Mouse (Mus musculus) liver, postnatal 0 days (tissue): Measurements from ENCODE around the gene Hpn. TPM values are rescaled to one million over a fixed set of nuclear protein-coding genes. Genes with fewer than 3 reads are reported as not detected.
A peak's percentile ranks its signal among the peaks of the same experiment; 100 is the strongest.

Source experiments
- ATAC-seq: fragments of 200-750 bp; cut with Nextera tagmentation; 2 replicates; pipeline ENCODE4 v1.8.0; 2017; ENCODE audit warnings: mild to moderate bottlenecking, moderate library complexity
- DNase-seq: peaks from one replicate; pipeline ENCODE4 v3.0.0-alpha.2; 2016
- H3K27ac ChIP-seq: fragments of 300-500 bp; sonication (generic); 2 replicates; pipeline ENCODE4 v1.5.1; 2014; ENCODE audit warnings: antibody characterized with exemption, moderate library complexity, mild to moderate bottlenecking, low read depth
- H3K27me3 ChIP-seq: fragments of 300-500 bp; sonication (generic); 2 replicates; pipeline ENCODE4 v1.6.1; 2014; ENCODE audit warnings: low read length, control low read depth, mixed read lengths; ENCODE audit not compliant: insufficient read depth
- H3K36me3 ChIP-seq: fragments of 300-500 bp; sonication (generic); replicated peaks from 2 replicates; pipeline ENCODE4 v1.6.1; 2014; ENCODE audit warnings: mild to moderate bottlenecking, control low read depth, low read length, moderate library complexity, mixed read lengths; ENCODE audit not compliant: insufficient read depth
- H3K4me1 ChIP-seq: fragments of 300-500 bp; sonication (generic); 2 replicates; pipeline ENCODE4 v1.6.1; 2014; ENCODE audit warnings: antibody characterized with exemption, mild to moderate bottlenecking, control low read depth; ENCODE audit not compliant: insufficient read depth
- H3K4me2 ChIP-seq: fragments of 300-500 bp; sonication (generic); 2 replicates; pipeline ENCODE4 v1.6.1; 2014; ENCODE audit warnings: low read depth, mild to moderate bottlenecking, low read length, moderate library complexity, mixed read lengths
- H3K4me3 ChIP-seq: fragments of 300-500 bp; sonication (generic); 2 replicates; pipeline ENCODE4 v1.5.1; 2014; ENCODE audit warnings: low read depth, low read length
- H3K9ac ChIP-seq: fragments of 300-500 bp; sonication (generic); replicated peaks from 2 replicates; pipeline ENCODE4 v1.6.1; 2014; ENCODE audit warnings: mild to moderate bottlenecking, moderate library complexity
- H3K9me3 ChIP-seq: fragments of 300-500 bp; sonication (generic); 2 replicates; pipeline ENCODE4 v1.6.1; 2016; ENCODE audit warnings: mild to moderate bottlenecking, control low read depth, low read length, mixed read lengths
- CTCF ChIP-seq: sonication (generic); IDR thresholded peaks from 2 replicates; pipeline ENCODE4 v1.5.1; 2016; ENCODE audit warnings: antibody characterized with exemption, low read depth
- EP300 ChIP-seq: IDR thresholded peaks from 2 replicates; pipeline ENCODE4 v1.6.1; 2016; ENCODE audit warnings: antibody characterized with exemption, low read depth, mild to moderate bottlenecking
- WGBS: fragments of 180-500 bp; shearing (Covaris S2); extraction: QIAGEN DNeasy Blood & Tissue Kit; methylation state at CpG from one replicate; pipeline ENCODE4 v1.1.7; 2014; ENCODE audit not compliant: insufficient replicate concordance; 5-methylcytosine and 5-hydroxymethylcytosine counted together
- polyA plus RNA-seq: library from polyadenylated mRNA; unstranded; fragments of >200 nt; fragmentation: Nextera tagmentation; extraction: Ambion mirVana; gene quantifications from 2 replicates; pipeline ENCODE4 v1.2.1, GENCODE M21; 2015

Hpn gene
- 250 and 259 TPM in 2 replicates for polyA plus RNA-seq

DNA sequence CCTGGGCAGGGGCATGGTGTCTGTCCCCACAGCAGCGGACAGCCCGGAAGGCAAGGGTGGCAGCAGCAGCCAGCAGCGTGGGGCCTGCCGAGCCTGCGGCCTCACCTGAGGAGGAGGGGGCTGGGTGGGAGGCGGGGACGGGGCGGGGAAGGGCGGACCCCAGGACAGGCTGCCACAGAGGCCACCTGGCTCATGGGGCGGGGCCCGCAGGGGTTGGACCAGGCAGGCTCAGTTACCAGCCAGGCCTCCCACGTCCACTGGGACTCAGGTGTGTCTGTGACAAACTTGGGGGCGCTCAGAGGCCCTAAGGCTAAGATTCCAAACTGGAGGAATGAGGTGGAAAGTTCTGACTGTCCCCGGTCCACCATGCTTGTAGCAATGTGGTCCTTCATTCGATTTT is at the start of gene Hpn:
Gene Hpn, minus strand, starts transcription at position 109 of the 400 bp plus-strand sequence.
- Histone ChIP-seq H3K4me3 (peak within 1 kb of the TSS; percentile 43), H3K9me3 (no peaks in the 10 kb centered on the region), H3K4me2 (peak within 1 kb of the TSS; percentile 69), H3K4me1 (peaks cover 27% of the 10 kb centered on the region), H3K27me3 (no peaks in the 10 kb centered on the region), H3K27ac (peak within 1 kb of the TSS; percentile 92), H3K36me3 (no peaks in the 10 kb centered on the region), H3K9ac (peak within 1 kb of the TSS; percentile 65)
- ATAC-seq (peak; percentile 90), DNase-seq (peak; percentile 82)
- WGBS, result 36% methylated on average over 11 of the region's 15 CpGs
- TF ChIP-seq CTCF (no peak), EP300 (no peak)

DNA sequence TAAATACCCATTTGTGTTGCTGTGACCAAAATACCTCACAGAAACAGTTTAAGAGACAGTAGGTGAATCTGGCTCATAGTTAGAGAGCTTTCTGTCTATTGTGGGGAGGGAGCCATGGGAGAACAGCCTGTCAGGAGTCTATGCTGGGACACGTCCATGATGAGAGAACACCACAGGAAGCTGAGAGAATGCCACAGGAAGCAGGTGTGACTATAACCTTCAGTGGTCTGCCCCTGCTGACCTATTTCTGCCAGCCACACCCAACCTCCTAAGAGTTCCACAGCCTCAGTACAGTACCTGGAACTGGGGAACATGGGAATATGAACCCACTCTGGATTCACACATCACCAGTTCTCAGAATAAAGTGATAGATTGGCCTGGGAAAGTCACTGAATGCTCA is 49.7 kb upstream of the Hpn start:
- H3K9me3 ChIP-seq, result no peaks in the 10 kb centered on the region
- WGBS, result 44% methylated on average over 1 of the region's 1 CpGs
- no peak overlapping the region for H3K27ac ChIP-seq
- H3K9ac ChIP-seq, result no peak overlapping the region
- peaks cover 8% of the 10 kb centered on the region; the same call in 1 of the 2 replicates for H3K4me1 ChIP-seq
- no peaks in the 10 kb centered on the region for H3K27me3 ChIP-seq
- no peak overlapping the region for H3K4me2 ChIP-seq
- no peak for ATAC-seq
- no peak for DNase-seq
- no peaks in the 10 kb centered on the region for H3K36me3 ChIP-seq
- no peak for TF ChIP-seq EP300
- TF ChIP-seq CTCF, result no peak
- no peak overlapping the region for H3K4me3 ChIP-seq

DNA sequence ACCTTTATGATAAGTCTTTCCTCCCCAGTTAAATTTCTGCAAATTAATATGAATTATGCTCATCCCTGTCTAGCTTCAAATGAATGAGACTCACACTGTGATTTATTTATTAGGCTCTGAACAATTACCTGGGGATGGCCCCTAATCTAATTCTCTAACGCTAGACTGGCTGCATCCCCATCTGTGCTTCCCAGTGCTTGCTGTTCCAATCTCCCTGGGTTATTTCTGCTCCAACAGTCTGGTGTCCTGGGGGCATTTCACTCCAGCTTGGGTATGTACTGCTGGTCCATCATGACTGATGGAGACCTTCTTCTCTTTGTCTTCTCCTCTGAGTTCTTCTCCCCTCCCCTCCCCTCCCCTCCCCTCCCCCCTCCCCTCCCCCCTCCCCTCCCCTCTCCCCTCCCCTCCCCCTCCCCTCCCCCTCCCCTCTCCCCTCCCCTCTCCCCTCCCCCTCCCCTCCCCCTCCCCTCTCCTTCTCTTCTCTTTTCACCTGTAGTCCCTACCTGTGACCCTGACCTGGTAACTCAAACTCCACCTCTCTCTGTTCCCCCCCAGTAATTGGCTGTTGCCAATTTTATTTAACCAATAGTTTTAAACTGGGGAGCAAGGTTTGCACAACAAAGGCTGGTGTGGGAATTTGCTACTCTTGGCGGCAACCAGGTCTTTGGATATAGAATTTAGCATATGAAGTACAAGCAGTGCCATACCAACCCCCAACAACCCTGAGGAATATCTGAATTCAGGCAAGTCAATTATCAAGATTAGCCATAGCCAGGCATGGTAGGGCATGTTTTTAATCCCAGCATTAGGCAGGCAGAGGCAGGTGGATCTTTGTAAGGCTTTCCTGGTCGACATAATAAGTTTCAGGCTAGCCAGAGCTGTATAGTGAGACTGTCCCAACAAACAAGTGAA is 48.8 kb upstream of the Hpn start:
- Histone ChIP-seq H3K4me2 (no peak overlapping the region), H3K4me3 (no peak overlapping the region), H3K9ac (no peak overlapping the region), H3K36me3 (no peaks in the 10 kb centered on the region), H3K27ac (no peak overlapping the region), H3K27me3 (no peaks in the 10 kb centered on the region), H3K9me3 (no peaks in the 10 kb centered on the region), H3K4me1 (peaks cover 10% of the 10 kb centered on the region; the same call in 1 of the 2 replicates)
- DNase-seq (no peak), ATAC-seq (no peak)
- WGBS, result 60% methylated on average over 3 of the region's 3 CpGs
- TF ChIP-seq EP300 (no peak), CTCF (no peak)

DNA sequence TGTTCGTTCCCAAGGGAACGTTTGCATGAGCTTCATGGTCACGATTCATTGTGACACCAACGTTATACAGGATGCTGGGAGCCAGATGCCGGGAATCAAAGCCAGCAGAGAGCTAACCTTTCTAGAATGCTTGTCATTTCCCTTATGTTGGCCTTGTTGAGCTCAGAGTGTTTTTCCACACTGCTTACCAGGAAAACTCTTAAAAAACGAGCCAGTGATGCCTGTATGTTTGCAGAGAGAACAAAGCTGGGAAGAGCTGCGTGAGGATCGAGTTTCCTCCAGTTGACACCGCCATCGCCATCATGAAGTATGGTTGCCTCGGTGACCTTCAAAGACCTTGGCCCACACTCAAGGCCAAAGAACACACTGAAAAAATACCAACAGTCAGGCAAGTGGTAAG is 47.2 kb upstream of the Hpn start:
- ATAC-seq (no peak), DNase-seq (no peak)
- Histone ChIP-seq H3K4me3 (no peak overlapping the region), H3K9ac (no peak overlapping the region), H3K9me3 (no peaks in the 10 kb centered on the region), H3K36me3 (no peaks in the 10 kb centered on the region), H3K4me1 (peaks cover 10% of the 10 kb centered on the region; the same call in 1 of the 2 replicates), H3K4me2 (no peak overlapping the region), H3K27ac (no peak overlapping the region), H3K27me3 (no peaks in the 10 kb centered on the region)
- 65% methylated on average over 11 of the region's 11 CpGs for WGBS
- TF ChIP-seq EP300 (no peak), CTCF (no peak)

DNA sequence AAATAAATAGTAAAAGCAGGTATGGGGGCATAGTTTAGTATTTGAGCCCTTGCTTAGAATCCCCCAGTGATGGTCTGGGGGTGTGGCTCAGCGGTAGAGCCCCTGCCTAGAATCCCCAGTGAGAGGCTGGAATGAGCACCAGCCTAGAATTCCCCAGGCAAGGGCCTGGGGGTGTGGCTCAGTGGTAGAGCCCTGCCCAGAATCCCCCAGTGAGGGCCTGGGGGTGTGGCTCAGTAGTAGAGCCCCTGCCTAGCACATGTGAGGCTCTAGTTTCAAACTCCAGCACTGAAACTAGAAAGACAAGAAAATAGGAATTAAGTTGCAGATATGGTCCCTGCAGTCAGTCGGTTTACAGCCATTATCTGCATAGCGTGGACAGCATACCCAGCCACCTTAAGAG is 46.7 kb upstream of the Hpn start:
- Histone ChIP-seq H3K27ac (no peak overlapping the region), H3K9me3 (no peaks in the 10 kb centered on the region), H3K36me3 (no peaks in the 10 kb centered on the region), H3K4me3 (no peak overlapping the region), H3K4me2 (no peak overlapping the region), H3K27me3 (no peaks in the 10 kb centered on the region), H3K9ac (no peak overlapping the region), H3K4me1 (peaks cover 10% of the 10 kb centered on the region; the same call in 1 of the 2 replicates)
- no peak for ATAC-seq
- TF ChIP-seq CTCF, result no peak
- no peak for TF ChIP-seq EP300
- WGBS, result 52% methylated on average over 3 of the region's 3 CpGs
- DNase-seq, result no peak

DNA sequence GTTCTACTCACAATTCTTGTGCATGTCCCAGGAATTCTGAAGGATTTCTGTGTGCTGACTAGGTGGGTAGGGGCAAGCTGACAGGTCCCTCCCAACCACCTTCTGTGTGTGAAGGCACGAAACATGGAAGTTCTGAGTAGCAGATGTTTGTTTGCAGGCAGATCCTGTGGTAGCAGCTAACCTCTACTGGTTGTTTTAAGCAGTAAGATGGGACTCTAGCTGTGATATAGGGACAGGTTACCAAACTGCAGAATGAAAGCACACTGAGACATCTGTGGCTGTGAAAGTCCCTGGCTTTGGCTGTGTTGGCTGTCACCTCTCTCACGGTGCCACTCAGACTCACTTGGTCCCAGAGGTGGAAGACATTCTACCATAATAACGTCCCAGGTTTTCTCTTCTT is 46.2 kb upstream of the Hpn start:
- Histone ChIP-seq H3K9me3 (no peaks in the 10 kb centered on the region), H3K4me3 (no peak overlapping the region), H3K4me2 (no peak overlapping the region), H3K9ac (no peak overlapping the region), H3K27ac (0 out of 2 replicates have a peak overlapping the region, but pooled peaks have one; percentile 5), H3K36me3 (no peaks in the 10 kb centered on the region), H3K27me3 (no peaks in the 10 kb centered on the region), H3K4me1 (peaks cover 10% of the 10 kb centered on the region; the same call in 1 of the 2 replicates)
- DNase-seq (no peak), ATAC-seq (no peak)
- WGBS, result 41% methylated on average over 3 of the region's 3 CpGs
- TF ChIP-seq CTCF, result no peak
- TF ChIP-seq EP300, result no peak
